Mouse (Mus musculus) embryonic facial prominence, embryonic 11.5 days (tissue): ENCODE results near the gene Slc1a2. TPM values are rescaled to one million over a fixed set of nuclear protein-coding genes. Genes with fewer than 3 reads are reported as not detected.

ENCODE experiments used
- ATAC-seq: fragments of 200-750 bp; cut with Nextera tagmentation; replicated peaks from 2 replicates; pipeline ENCODE4 v1.8.0; 2017; ENCODE audit warnings: low read depth; ENCODE audit not compliant: insufficient number of reproducible peaks, low FRiP score, low TSS enrichment
- DNase-seq: peaks from one replicate; pipeline ENCODE4 v3.0.0-alpha.2; 2015; ENCODE audit warnings: low spot score
- H3K27ac ChIP-seq: fragments of 300-500 bp; sonication (generic); replicated peaks from 2 replicates; pipeline ENCODE4 v1.5.1; 2014; ENCODE audit warnings: mild to moderate bottlenecking, low read depth, low read length, control low read depth
- H3K27me3 ChIP-seq: fragments of 300-500 bp; sonication (generic); 2 replicates; pipeline ENCODE4 v1.6.1; 2014; ENCODE audit warnings: mild to moderate bottlenecking, low read length, moderate library complexity, mixed read lengths; ENCODE audit not compliant: control insufficient read depth, insufficient read depth
- H3K36me3 ChIP-seq: fragments of 300-500 bp; sonication (generic); replicated peaks from 2 replicates; pipeline ENCODE4 v1.6.1; 2014; ENCODE audit warnings: low read depth, mild to moderate bottlenecking, low read length, moderate library complexity, mixed read lengths; ENCODE audit not compliant: control insufficient read depth, insufficient read depth
- H3K4me1 ChIP-seq: fragments of 300-500 bp; sonication (generic); 2 replicates; pipeline ENCODE4 v1.6.1; 2014; ENCODE audit warnings: low read length, mixed read lengths; ENCODE audit not compliant: control insufficient read depth, insufficient read depth
- H3K4me2 ChIP-seq: fragments of 300-500 bp; sonication (generic); 2 replicates; pipeline ENCODE4 v1.6.1; 2014; ENCODE audit warnings: low read depth, mild to moderate bottlenecking, control low read depth, low read length, moderate library complexity
- H3K4me3 ChIP-seq: fragments of 300-500 bp; sonication (generic); 2 replicates; pipeline ENCODE4 v1.5.1; 2014; ENCODE audit warnings: low read depth, low read length, control low read depth
- H3K9ac ChIP-seq: fragments of 300-500 bp; sonication (generic); replicated peaks from 2 replicates; pipeline ENCODE4 v1.6.1; 2014; ENCODE audit warnings: mild to moderate bottlenecking, control low read depth, low read length
- H3K9me3 ChIP-seq: fragments of 300-500 bp; sonication (generic); replicated peaks from 2 replicates; pipeline ENCODE4 v1.6.1; 2016; ENCODE audit warnings: mild to moderate bottlenecking, low read length, inconsistent platforms, mixed read lengths; ENCODE audit not compliant: control insufficient read depth
- WGBS: fragments of 180-500 bp; shearing (Covaris S2); extraction: QIAGEN DNeasy Blood & Tissue Kit; methylation state at CpG from one replicate; pipeline ENCODE4 v1.1.7; 2014; 5-methylcytosine and 5-hydroxymethylcytosine counted together
- polyA plus RNA-seq: library from polyadenylated mRNA; unstranded; fragments of >200 nt; fragmentation: Nextera tagmentation; extraction: Ambion mirVana; gene quantifications from 2 replicates; pipeline ENCODE4 v1.2.1, GENCODE M21; 2014

Gene Slc1a2
- polyA plus RNA-seq, 1 experiment from 2014 or later, result 0.97 TPM

DNA sequence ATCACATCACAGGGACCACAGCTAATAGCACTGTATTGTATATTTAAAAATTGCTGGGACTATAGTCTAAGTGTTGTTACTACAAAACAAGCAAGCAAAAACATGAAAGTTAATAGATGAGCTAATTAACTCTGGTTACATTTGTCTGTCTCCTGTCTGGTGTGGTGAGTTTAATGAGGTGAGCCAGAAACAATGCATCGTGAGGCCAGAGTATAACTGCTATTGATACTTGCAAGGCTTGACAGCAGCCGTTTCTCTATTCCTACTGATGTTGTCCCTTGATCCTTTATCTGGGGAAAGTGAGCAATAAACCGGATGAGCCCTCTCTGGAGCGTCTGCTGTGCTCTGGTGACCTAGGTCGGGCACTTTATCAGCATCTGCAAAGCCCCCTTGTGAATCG is 11.1 kb downstream of the Slc1a2 start:
- no peaks in the 10 kb centered on the region for H3K9me3 ChIP-seq
- H3K9ac ChIP-seq, result no peak overlapping the region
- no peaks in the 10 kb centered on the region for H3K36me3 ChIP-seq
- no peak for DNase-seq
- H3K27ac ChIP-seq, result no peak overlapping the region
- WGBS, result 64% methylated on average over 6 of the region's 6 CpGs
- no peak overlapping the region for H3K4me3 ChIP-seq
- ATAC-seq, result no peak
- H3K4me1 ChIP-seq, result no peaks in the 10 kb centered on the region
- no peaks in the 10 kb centered on the region for H3K27me3 ChIP-seq
- no peak overlapping the region for H3K4me2 ChIP-seq

DNA sequence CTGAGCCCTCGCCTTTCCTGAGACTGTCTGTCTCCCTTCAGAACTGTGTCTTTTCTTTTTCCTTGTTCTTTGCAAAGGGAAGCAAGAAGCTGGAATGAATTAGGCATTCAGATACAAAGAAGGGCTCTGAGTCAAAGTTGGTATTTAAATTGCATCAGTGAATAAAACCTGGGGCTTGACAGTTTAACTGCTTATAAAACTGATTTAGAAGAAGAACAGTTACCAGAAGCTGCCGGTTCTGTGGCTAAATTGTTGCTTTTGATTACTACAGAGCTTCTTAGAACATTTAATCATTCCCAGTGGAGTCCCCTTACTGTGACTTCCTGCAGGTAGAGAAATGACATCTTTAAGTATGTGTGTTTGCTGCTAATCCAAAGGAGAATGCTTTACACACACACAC is 16.1 kb downstream of the Slc1a2 start:
- H3K9me3 ChIP-seq, result no peaks in the 10 kb centered on the region
- ATAC-seq, result no peak
- no peak overlapping the region for H3K4me3 ChIP-seq
- H3K9ac ChIP-seq, result no peak overlapping the region
- no peak overlapping the region for H3K4me2 ChIP-seq
- no peaks in the 10 kb centered on the region for H3K36me3 ChIP-seq
- no peak overlapping the region for H3K27ac ChIP-seq
- WGBS, result 44% methylated on average over 2 of the region's 2 CpGs
- DNase-seq, result no peak
- no peaks in the 10 kb centered on the region for H3K27me3 ChIP-seq
- no peaks in the 10 kb centered on the region for H3K4me1 ChIP-seq

GRCm38 (mm10) chr2:102675275-102675674 is 16.8 kb downstream of the Slc1a2 start:
- H3K27me3 ChIP-seq, result no peaks in the 10 kb centered on the region
- no peak overlapping the region for H3K9ac ChIP-seq
- H3K27ac ChIP-seq, result no peak overlapping the region
- no peaks in the 10 kb centered on the region for H3K4me1 ChIP-seq
- H3K9me3 ChIP-seq, result no peaks in the 10 kb centered on the region
- peak; percentile 54 for DNase-seq
- no peak overlapping the region for H3K4me3 ChIP-seq
- WGBS, result 70% methylated on average over 6 of the region's 6 CpGs
- ATAC-seq, result no peak
- H3K36me3 ChIP-seq, result no peaks in the 10 kb centered on the region
- H3K4me2 ChIP-seq, result no peak overlapping the region

- WGBS, result 89% methylated on average over 9 of the region's 9 CpGs
- H3K4me2 ChIP-seq, result no peak overlapping the region
- no peaks in the 10 kb centered on the region for H3K9me3 ChIP-seq
- DNase-seq (no peak), ATAC-seq (no peak; the same call in 1 of the 2 replicates)
- no peak overlapping the region for H3K9ac ChIP-seq
- H3K36me3 ChIP-seq, result no peaks in the 10 kb centered on the region
- no peak overlapping the region for H3K4me3 ChIP-seq
- H3K27me3 ChIP-seq, result no peaks in the 10 kb centered on the region
- H3K27ac ChIP-seq, result no peak overlapping the region
- no peaks in the 10 kb centered on the region for H3K4me1 ChIP-seq
Observed at GRCm38 (mm10) chr2:102676716-102677312, 18.4 kb downstream of the Slc1a2 start.

DNA sequence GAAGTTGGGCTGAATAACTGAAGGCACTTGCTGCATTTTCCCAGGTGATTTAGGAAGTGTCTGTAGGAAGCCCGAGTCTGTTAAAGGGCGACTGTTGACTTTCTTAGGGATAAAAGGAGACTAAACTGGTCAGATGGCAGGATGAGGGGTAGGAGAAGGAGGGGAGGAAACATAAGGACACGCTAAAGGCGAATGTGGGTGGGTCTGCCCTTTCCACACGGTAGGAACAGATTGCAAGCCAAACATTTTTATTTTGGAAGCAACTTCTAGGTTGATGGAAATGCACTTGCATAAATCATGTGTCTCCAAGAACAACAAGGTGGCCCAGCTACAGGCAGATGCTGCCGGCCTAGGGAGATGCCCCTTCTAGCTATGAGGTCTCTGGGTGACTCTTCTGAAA is 18.9 kb downstream of the Slc1a2 start:
- no peak overlapping the region for H3K4me3 ChIP-seq
- no peaks in the 10 kb centered on the region for H3K9me3 ChIP-seq
- H3K9ac ChIP-seq, result no peak overlapping the region
- H3K4me1 ChIP-seq, result no peaks in the 10 kb centered on the region
- H3K27me3 ChIP-seq, result no peaks in the 10 kb centered on the region
- ATAC-seq (no peak), DNase-seq (no peak)
- H3K4me2 ChIP-seq, result no peak overlapping the region
- H3K27ac ChIP-seq, result no peak overlapping the region
- no peaks in the 10 kb centered on the region for H3K36me3 ChIP-seq
- 84% methylated on average over 6 of the region's 6 CpGs for WGBS

GRCm38 (mm10) chr2:102681351-102681750 is 22.9 kb downstream of the Slc1a2 start:
- H3K9me3 ChIP-seq, result no peaks in the 10 kb centered on the region
- H3K4me3 ChIP-seq, result no peak overlapping the region
- no peak for DNase-seq
- H3K36me3 ChIP-seq, result no peaks in the 10 kb centered on the region
- H3K4me1 ChIP-seq, result no peaks in the 10 kb centered on the region
- no peaks in the 10 kb centered on the region for H3K27me3 ChIP-seq
- H3K27ac ChIP-seq, result no peak overlapping the region
- H3K4me2 ChIP-seq, result no peak overlapping the region
- ATAC-seq, result no peak
- H3K9ac ChIP-seq, result no peak overlapping the region
- 78% methylated on average over 7 of the region's 7 CpGs for WGBS

GRCm38 (mm10) chr2:102682168-102682567 is 23.7 kb downstream of the Slc1a2 start:
- no peak for DNase-seq
- H3K9ac ChIP-seq, result no peak overlapping the region
- no peaks in the 10 kb centered on the region for H3K36me3 ChIP-seq
- no peaks in the 10 kb centered on the region for H3K4me1 ChIP-seq
- H3K27ac ChIP-seq, result no peak overlapping the region
- H3K27me3 ChIP-seq, result no peaks in the 10 kb centered on the region
- H3K4me3 ChIP-seq, result no peak overlapping the region
- no peak overlapping the region for H3K4me2 ChIP-seq
- WGBS, result 47% methylated on average over 5 of the region's 5 CpGs
- no peaks in the 10 kb centered on the region for H3K9me3 ChIP-seq
- ATAC-seq, result no peak

DNA sequence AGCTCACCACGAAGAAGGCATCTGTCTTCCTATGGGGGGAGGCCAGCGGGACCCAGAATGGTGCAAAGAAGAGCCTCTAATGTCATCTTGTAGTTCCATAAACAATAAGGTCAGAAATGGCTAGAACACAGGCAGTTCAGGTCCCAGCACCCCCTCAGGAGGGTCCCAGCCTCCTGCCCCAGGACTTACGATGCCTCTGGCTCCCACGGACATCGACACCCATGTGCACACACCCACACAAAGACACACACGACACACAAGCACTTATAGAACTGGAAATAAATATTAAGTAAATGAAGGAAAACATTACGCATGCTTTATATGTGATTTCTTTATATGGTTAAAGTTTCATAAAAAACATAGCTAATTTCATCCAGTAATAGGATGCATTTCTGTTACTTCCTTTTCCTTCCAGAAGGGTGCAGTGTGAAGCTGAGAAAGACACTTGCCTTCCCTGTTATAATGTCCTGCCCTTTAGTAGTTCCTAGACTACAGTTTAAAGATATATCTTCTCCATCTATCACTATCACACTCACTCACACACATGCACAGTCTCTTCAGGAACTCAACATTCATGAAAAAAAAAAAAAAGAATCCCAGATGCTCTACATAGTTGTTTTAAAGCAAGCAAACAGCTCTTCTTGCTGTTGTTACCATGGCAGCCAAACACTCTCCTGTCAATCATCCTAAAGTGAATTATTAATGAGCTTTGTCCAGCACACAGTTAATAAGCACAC is 27.1 kb downstream of the Slc1a2 start:
- no peaks in the 10 kb centered on the region for H3K9me3 ChIP-seq
- 86% methylated on average over 7 of the region's 7 CpGs for WGBS
- no peak overlapping the region for H3K4me3 ChIP-seq
- no peaks in the 10 kb centered on the region for H3K36me3 ChIP-seq
- no peak overlapping the region for H3K9ac ChIP-seq
- H3K4me1 ChIP-seq, result no peaks in the 10 kb centered on the region
- ATAC-seq (no peak), DNase-seq (peak; percentile 35)
- no peak overlapping the region for H3K27ac ChIP-seq
- H3K27me3 ChIP-seq, result no peaks in the 10 kb centered on the region
- no peak overlapping the region for H3K4me2 ChIP-seq
